Comparison of ENCODE assay signal across 19 mouse cellular contexts in genomic region chr7:70423524-70424230, GRCm38 (mm10). TPM values are rescaled to one million over a fixed set of nuclear protein-coding genes. Genes with fewer than 3 reads are reported as not detected.
DNase-seq lines count a peak whose midpoint lies in the region; ATAC-seq and TF ChIP-seq lines count a peak whose summit lies in the region.
"Had no signal": no experiment of that assay in that cellular context is flagged by ENCODE, and none has a peak within 500 bp of the region (broad histone marks: within the 10 kb centered on the region; RNA-seq: fewer than 3 reads in every experiment).

No protein-coding gene starts in this region.

- H3K4me1 ChIP-seq in forebrain, embryonic 10.5 days, result peaks cover 28% of the 10 kb centered on the region
- H3K4me1 ChIP-seq in forebrain, postnatal 0 days (ENCODE audit: insufficient read depth), result no peaks in the 10 kb centered on the region
- H3K4me1 ChIP-seq in liver, adult 2 months (ENCODE audit: control insufficient read depth, insufficient read depth, low read length), result no peaks in the 10 kb centered on the region; the same call in 1 of the 2 replicates
- H3K4me1 ChIP-seq in liver, embryonic 12.5 days, result no peaks in the 10 kb centered on the region
- peaks cover 13% of the 10 kb centered on the region for H3K4me1 ChIP-seq in hindbrain, embryonic 13.5 days (replicated peaks)
- H3K4me1 ChIP-seq: limb, embryonic 13.5 days; megakaryocyte, embryonic 14.5 days had no signal

- H3K4me3 ChIP-seq in forebrain, embryonic 10.5 days, result no peak overlapping the region
- H3K4me3 ChIP-seq in forebrain, postnatal 0 days (ENCODE audit: low read depth, low read length), result no peak overlapping the region
- no peak overlapping the region for H3K4me3 ChIP-seq in liver, adult 2 months (ENCODE audit: insufficient read depth, low read depth, low read length)
- no peak overlapping the region for H3K4me3 ChIP-seq in liver, embryonic 12.5 days
- H3K4me3 ChIP-seq in hindbrain, embryonic 13.5 days, result no peak overlapping the region
- H3K4me3 ChIP-seq: heart, adult 2 months; left cerebral cortex, adult 2 months; limb, embryonic 13.5 days; megakaryocyte, embryonic 14.5 days had no signal

- no peak for TF ChIP-seq CTCF in forebrain, postnatal 0 days (IDR thresholded peaks at IDR 0.05; ENCODE audit: low read depth)
- TF ChIP-seq CTCF in liver, adult 2 months (IDR thresholded peaks at IDR 0.05; ENCODE audit: low read depth, low read length), result no peak

- TF ChIP-seq POLR2A in liver, adult 2 months (IDR thresholded peaks at IDR 0.05; ENCODE audit: extremely low read depth, insufficient read depth, low read length), result no peak

- no peaks in the 10 kb centered on the region for H3K9me3 ChIP-seq in forebrain, embryonic 10.5 days
- H3K9me3 ChIP-seq in forebrain, postnatal 0 days (ENCODE audit: low read length), result no peaks in the 10 kb centered on the region
- H3K9me3 ChIP-seq in liver, embryonic 12.5 days (replicated peaks), result no peaks in the 10 kb centered on the region
- H3K9me3 ChIP-seq in hindbrain, embryonic 13.5 days, result no peaks in the 10 kb centered on the region
- H3K9me3 ChIP-seq: limb, embryonic 13.5 days had no signal

- H3K79me2 ChIP-seq in liver, adult 2 months (ENCODE audit: control insufficient read depth, insufficient read depth, low read length), result no peaks in the 10 kb centered on the region

- ATAC-seq in forebrain, postnatal 0 days, result no peak
- no peak for ATAC-seq in liver, embryonic 12.5 days
- peak; percentile 74 for ATAC-seq in hindbrain, embryonic 13.5 days (ENCODE audit: low FRiP score)
- ATAC-seq: Patski had no signal

- 0 out of 2 replicates have a peak overlapping the region, but pooled peaks have one; percentile 8 for H3K27ac ChIP-seq in forebrain, embryonic 10.5 days
- no peak overlapping the region for H3K27ac ChIP-seq in forebrain, postnatal 0 days (ENCODE audit: low read depth, low read length)
- no peak overlapping the region for H3K27ac ChIP-seq in liver, adult 2 months (replicated peaks; ENCODE audit: insufficient read depth, low read depth, low read length)
- H3K27ac ChIP-seq in liver, embryonic 12.5 days, result no peak overlapping the region
- peak overlapping the region; percentile 49; the same call in 1 of the 2 replicates for H3K27ac ChIP-seq in hindbrain, embryonic 13.5 days
- H3K27ac ChIP-seq: heart, adult 2 months; left cerebral cortex, adult 2 months; limb, embryonic 13.5 days had no signal

- H3K4me2 ChIP-seq in forebrain, postnatal 0 days (ENCODE audit: low read depth), result no peak overlapping the region
- no peak overlapping the region for H3K4me2 ChIP-seq in liver, embryonic 12.5 days
- no peak overlapping the region for H3K4me2 ChIP-seq in hindbrain, embryonic 13.5 days
- H3K4me2 ChIP-seq: limb, embryonic 13.5 days had no signal

- H3K9ac ChIP-seq in forebrain, postnatal 0 days, result no peak overlapping the region
- H3K9ac ChIP-seq in liver, adult 2 months (ENCODE audit: low read depth, low read length), result no peak overlapping the region
- no peak overlapping the region for H3K9ac ChIP-seq in liver, embryonic 12.5 days
- H3K9ac ChIP-seq in hindbrain, embryonic 13.5 days, result no peak overlapping the region
- H3K9ac ChIP-seq: limb, embryonic 13.5 days had no signal

- WGBS in forebrain, embryonic 10.5 days, result 64% methylated on average over 10 of the region's 10 CpGs
- 26% methylated on average over 10 of the region's 10 CpGs for WGBS in forebrain, postnatal 0 days
- 36% methylated on average over 10 of the region's 10 CpGs for WGBS in liver, adult 2 months
- 61% methylated on average over 10 of the region's 10 CpGs for whole genome bisulfite sequencing in liver, embryonic 12.5 days (ENCODE audit: insufficient replicate concordance)
- WGBS in hindbrain, embryonic 13.5 days, result 43% methylated on average over 10 of the region's 10 CpGs

- H3K36me3 ChIP-seq in forebrain, embryonic 10.5 days (replicated peaks), result no peaks in the 10 kb centered on the region
- H3K36me3 ChIP-seq in forebrain, postnatal 0 days (ENCODE audit: insufficient read depth), result no peaks in the 10 kb centered on the region
- no peaks in the 10 kb centered on the region for H3K36me3 ChIP-seq in liver, adult 2 months (ENCODE audit: control insufficient read depth, insufficient read depth, low read length)
- H3K36me3 ChIP-seq in liver, embryonic 12.5 days, result no peaks in the 10 kb centered on the region
- no peaks in the 10 kb centered on the region for H3K36me3 ChIP-seq in hindbrain, embryonic 13.5 days
- H3K36me3 ChIP-seq: limb, embryonic 13.5 days had no signal

- peaks cover 8% of the 10 kb centered on the region; the same call in 1 of the 2 replicates for H3K27me3 ChIP-seq in forebrain, embryonic 10.5 days (ENCODE audit: poor library complexity, severe bottlenecking)
- no peaks in the 10 kb centered on the region for H3K27me3 ChIP-seq in forebrain, postnatal 0 days (ENCODE audit: insufficient read depth, low read length)
- H3K27me3 ChIP-seq in liver, adult 2 months (ENCODE audit: control insufficient read depth, insufficient read depth, low read length), result no peaks in the 10 kb centered on the region
- no peaks in the 10 kb centered on the region for H3K27me3 ChIP-seq in liver, embryonic 12.5 days (replicated peaks)
- H3K27me3 ChIP-seq in hindbrain, embryonic 13.5 days, result peaks cover 5% of the 10 kb centered on the region
- H3K27me3 ChIP-seq: CH12.LX; limb, embryonic 13.5 days; megakaryocyte, embryonic 14.5 days; Patski had no signal

- DNase-seq in forebrain, embryonic 10.5 days (ENCODE audit: extremely low spot score, low spot score), result no peak
- no peak for DNase-seq in forebrain, postnatal 0 days
- DNase-seq in liver, adult 2 months (ENCODE audit: extremely low read depth, low read depth, low spot score), result peak; percentile 71
- peak; percentile 68 for DNase-seq in Muller cell, postnatal 12 days (ENCODE audit: inconsistent ontology term)
- no peak for DNase-seq in urinary bladder, adult 18-20 months (ENCODE audit: low spot score in 2 of 2)
- no peak for DNase-seq in cerebellum, postnatal 4 days (ENCODE audit: low spot score in 2 of 2)
- DNase-seq: cerebellum, adult 2 months; heart, adult 2 months; heart, postnatal 10 days; right cerebral cortex, adult 18-20 months; spleen, adult 18-20 months; thymus, postnatal 36 days had no signal

RNA-seq across cellular contexts. Expression of gene Nr2f2, which starts 57.1 kb away (rescaled TPM):
- 82.3 and 82.7 TPM in 2 replicates for polyA plus RNA-seq in forebrain, embryonic 10.5 days (2016; fragmentation: Nextera tagmentation; extraction: Ambion mirVana)
- 23.7 and 49.9 TPM in 2 replicates for total RNA-seq in forebrain, postnatal 0 days (2014; rRNA removed)
- polyA plus RNA-seq in forebrain, postnatal 0 days (2015; fragmentation: Nextera tagmentation; extraction: Ambion mirVana), result 46.4 and 92.8 TPM in 2 replicates
- 14.5 and 16.1 TPM in 2 replicates for total RNA-seq in liver, adult 2 months (2014; rRNA removed)
- polyA plus RNA-seq in liver, adult 2 months (2012; rRNA removed), result 64.2 and 84.0 TPM in 2 replicates
- polyA plus RNA-seq in liver, embryonic 12.5 days (2016; fragmentation: Nextera tagmentation; extraction: Ambion mirVana), result 23.3 and 26.8 TPM in 2 replicates
- 118 and 134 TPM in 2 replicates for polyA plus RNA-seq in hindbrain, embryonic 13.5 days (2015; fragmentation: Nextera tagmentation; extraction: Ambion mirVana)
- total RNA-seq: CH12.LX had no signal

Comparison
In these comparisons a context has a peak if more than half of its experiments do, and no peak if none do; other contexts are left out.
1. H3K27ac ChIP-seq: peak in forebrain, embryonic 10.5 days (single experiment) and hindbrain, embryonic 13.5 days (single experiment); none in forebrain, postnatal 0 days (single experiment), liver, adult 2 months (single experiment) and liver, embryonic 12.5 days (single experiment).
2. DNase-seq: peak in liver, adult 2 months (single experiment) and Muller cell, postnatal 12 days (single experiment); none in forebrain, embryonic 10.5 days (single experiment), forebrain, postnatal 0 days (single experiment), urinary bladder, adult 18-20 months (0 of 2) and cerebellum, postnatal 4 days (0 of 2).